Mouse (Mus musculus) cortical plate, adult 2 months (tissue): ENCODE measurements around the gene Mkln1. TPM values are rescaled to one million over a fixed set of nuclear protein-coding genes. Genes with fewer than 3 reads are reported as not detected.
A peak's percentile ranks its signal among the peaks of the same experiment; 100 is the strongest.

ENCODE experiments used
- H3K27ac ChIP-seq: fragments of 200-500 bp; 2 replicates; pipeline ENCODE4 v1.5.1; 2012; ENCODE audit warnings: low read length, control low read depth, inconsistent platforms; ENCODE audit not compliant: insufficient read depth
- H3K4me1 ChIP-seq: fragments of 200-500 bp; 2 replicates; pipeline ENCODE4 v1.6.1; 2011; ENCODE audit warnings: low read length; ENCODE audit not compliant: control insufficient read depth, insufficient read depth
- H3K4me3 ChIP-seq: fragments of 200-500 bp; 2 replicates; pipeline ENCODE4 v1.5.1; 2011; ENCODE audit warnings: mild to moderate bottlenecking, low read length, control low read depth; ENCODE audit not compliant: insufficient read depth
- CTCF ChIP-seq: fragments of 200-500 bp; IDR thresholded peaks from 2 replicates; pipeline ENCODE4 v1.5.1; 2011; ENCODE audit warnings: mild to moderate bottlenecking, control low read depth, low read length; ENCODE audit not compliant: insufficient read depth; ENCODE audit errors: extremely low read depth
- POLR2A ChIP-seq: fragments of 200-500 bp; IDR thresholded peaks from 2 replicates; pipeline ENCODE4 v1.6.1; 2011; ENCODE audit warnings: mild to moderate bottlenecking, low read length, control low read depth; ENCODE audit not compliant: insufficient read depth; ENCODE audit errors: extremely low read depth
- polyA plus RNA-seq: library from polyadenylated mRNA; depleted of rRNA; stranded (reverse); fragments of >200 nt; gene quantifications from 2 replicates; pipeline ENCODE4 v1.2.3, GENCODE M21; 2012

The Mkln1 gene
- polyA plus RNA-seq, 1 experiment: 49.8 TPM

- TF ChIP-seq POLR2A (no peak), CTCF (no peak)
- Histone ChIP-seq H3K27ac (no peak overlapping the region), H3K4me1 (peaks cover 8% of the 10 kb centered on the region), H3K4me3 (peak overlapping the region; percentile 93; the same call in 1 of the 2 replicates)
Observed at GRCm38 (mm10) chr6:31397308-31397707, 1.2 kb upstream of the Mkln1 start.

GRCm38 (mm10) chr6:31397775-31398430, 632 bp upstream of the Mkln1 start:
- Histone ChIP-seq H3K4me1 (peaks cover 11% of the 10 kb centered on the region), H3K27ac (peak overlapping the region; percentile 70), H3K4me3 (peak overlapping the region; percentile 93)
- TF ChIP-seq POLR2A (no peak), CTCF (no peak)

- peak overlapping the region; percentile 93 for H3K4me3 ChIP-seq
- H3K27ac ChIP-seq: peak overlapping the region; percentile 90
- TF ChIP-seq POLR2A: no peak
- TF ChIP-seq CTCF: no peak
- H3K4me1 ChIP-seq: peaks cover 11% of the 10 kb centered on the region
Observed at GRCm38 (mm10) chr6:31399206-31399549, 643 bp downstream of the Mkln1 start.

GRCm38 (mm10) chr6:31399566-31399965, 1.0 kb downstream of the Mkln1 start:
- Histone ChIP-seq H3K4me1 (peaks cover 11% of the 10 kb centered on the region), H3K4me3 (peak overlapping the region; percentile 93), H3K27ac (no peak overlapping the region)
- no peak for TF ChIP-seq POLR2A
- no peak for TF ChIP-seq CTCF

- Histone ChIP-seq H3K4me1 (peaks cover 4% of the 10 kb centered on the region), H3K27ac (no peak overlapping the region), H3K4me3 (no peak overlapping the region)
- TF ChIP-seq POLR2A: no peak
- no peak for TF ChIP-seq CTCF
Observed at GRCm38 (mm10) chr6:31411017-31411416, 12.5 kb downstream of the Mkln1 start.

- H3K4me3 ChIP-seq: no peak overlapping the region
- no peak overlapping the region for H3K27ac ChIP-seq
- TF ChIP-seq CTCF (peak; percentile 11; the same call in 1 of the 2 replicates), POLR2A (no peak)
- H3K4me1 ChIP-seq: peaks cover 6% of the 10 kb centered on the region
Observed at GRCm38 (mm10) chr6:31412487-31412886, 14.0 kb downstream of the Mkln1 start.

- no peak overlapping the region for H3K27ac ChIP-seq
- H3K4me3 ChIP-seq: no peak overlapping the region
- no peak for TF ChIP-seq CTCF
- H3K4me1 ChIP-seq: peaks cover 4% of the 10 kb centered on the region
Observed at GRCm38 (mm10) chr6:31413556-31413955, 15.0 kb downstream of the Mkln1 start.

- Histone ChIP-seq H3K4me1 (peaks cover 3% of the 10 kb centered on the region), H3K27ac (no peak overlapping the region), H3K4me3 (no peak overlapping the region)
- TF ChIP-seq POLR2A (no peak), CTCF (no peak)
Observed at GRCm38 (mm10) chr6:31414303-31414702, 15.8 kb downstream of the Mkln1 start.

- no peak overlapping the region for H3K27ac ChIP-seq
- no peak overlapping the region for H3K4me3 ChIP-seq
- no peaks in the 10 kb centered on the region; the same call in 1 of the 2 replicates for H3K4me1 ChIP-seq
- TF ChIP-seq POLR2A (no peak), CTCF (no peak)
Observed at GRCm38 (mm10) chr6:31425428-31425827, 26.9 kb downstream of the Mkln1 start.

- Histone ChIP-seq H3K27ac (no peak overlapping the region), H3K4me3 (no peak overlapping the region), H3K4me1 (no peaks in the 10 kb centered on the region)
- TF ChIP-seq POLR2A (no peak), CTCF (no peak)
Observed at GRCm38 (mm10) chr6:31437264-31437663, 38.7 kb downstream of the Mkln1 start.
